Mouse (Mus musculus): ENCODE results near the gene Gnat1. TPM values are rescaled to one million over a fixed set of nuclear protein-coding genes. Genes with fewer than 3 reads are reported as not detected.

Gene Gnat1
- polyA plus RNA-seq, 1 experiment from 2014 or later, result 0.30 TPM

DNA sequence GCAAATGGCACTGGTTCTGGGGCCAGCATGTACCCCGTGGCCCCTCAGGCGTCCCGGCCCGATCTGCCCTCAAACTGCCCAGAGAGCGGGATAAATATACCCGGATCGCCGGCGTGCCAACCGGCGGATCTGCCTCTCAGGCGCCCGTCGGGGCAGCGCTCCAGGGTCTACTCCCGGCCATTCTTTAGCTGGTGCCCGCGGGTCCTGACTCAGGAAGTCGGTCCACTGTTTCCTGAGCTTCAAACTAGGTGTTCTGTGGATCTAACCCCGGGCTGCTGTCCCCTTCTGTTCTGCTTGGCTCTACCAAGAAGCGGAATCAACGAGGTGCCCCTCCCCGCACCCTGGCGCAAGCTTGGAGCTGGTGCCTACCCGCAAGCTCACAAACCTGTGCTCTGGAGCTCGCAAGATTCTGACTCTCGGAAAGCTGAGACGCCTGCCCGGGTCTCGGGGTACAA is 12.7 kb downstream of the Gnat1 start:
- peak; percentile 37 for ATAC-seq
- Histone ChIP-seq H3K9me3 (ENCODE audit: low read length) (no peaks in the 10 kb centered on the region), H3K9ac (replicated peaks; ENCODE audit: low read depth) (0 out of 2 replicates have a peak overlapping the region, but pooled peaks have one; percentile 5), H3K27me3 (replicated peaks; ENCODE audit: insufficient read depth, low read length) (no peaks in the 10 kb centered on the region), H3K27ac (ENCODE audit: low read length) (no peak overlapping the region), H3K4me1 (ENCODE audit: insufficient read depth, low read depth, low read length) (peaks cover 15% of the 10 kb centered on the region), H3K36me3 (ENCODE audit: insufficient read depth, low read length) (no peaks in the 10 kb centered on the region), H3K4me3 (ENCODE audit: low read depth, low read length) (peak overlapping the region; percentile 29), H3K4me2 (replicated peaks; ENCODE audit: low read depth, low read length) (peak overlapping the region; percentile 74)
- DNase-seq (ENCODE audit: low spot score), result no peak
- TF ChIP-seq EP300 (IDR thresholded peaks at IDR 0.05), result no peak
- no peak for TF ChIP-seq CTCF (IDR thresholded peaks at IDR 0.05)
- WGBS, result 0% methylated on average over 30 of the region's 30 CpGs

DNA sequence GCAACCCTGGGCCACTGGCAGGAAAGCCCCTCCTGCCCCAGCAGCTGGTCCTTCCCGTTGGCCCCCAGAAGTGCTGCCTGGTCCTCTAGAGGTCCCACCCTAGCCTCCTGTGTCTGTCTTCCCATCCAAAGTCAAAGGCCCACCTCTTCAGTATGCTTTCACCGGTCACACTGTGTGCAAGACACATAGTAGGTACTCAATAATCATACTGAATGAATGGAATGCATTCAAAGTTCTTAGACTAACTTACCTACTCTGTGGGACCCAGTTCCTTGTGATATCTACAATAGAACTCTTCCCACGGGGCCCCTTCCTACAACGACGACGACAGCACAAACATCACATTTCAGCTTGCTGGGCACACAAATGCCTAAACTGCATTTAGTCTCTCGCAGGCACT is 14.2 kb downstream of the Gnat1 start:
- H3K4me2 ChIP-seq (replicated peaks; ENCODE audit: low read depth, low read length), result no peak overlapping the region
- no peak overlapping the region for H3K9ac ChIP-seq (replicated peaks; ENCODE audit: low read depth)
- 81% methylated on average over 7 of the region's 7 CpGs for WGBS
- H3K9me3 ChIP-seq (ENCODE audit: low read length), result no peaks in the 10 kb centered on the region
- no peaks in the 10 kb centered on the region for H3K36me3 ChIP-seq (ENCODE audit: insufficient read depth, low read length)
- TF ChIP-seq CTCF (IDR thresholded peaks at IDR 0.05) (no peak), EP300 (IDR thresholded peaks at IDR 0.05) (no peak)
- H3K4me1 ChIP-seq (ENCODE audit: insufficient read depth, low read depth, low read length), result peaks cover 15% of the 10 kb centered on the region
- ATAC-seq, result no peak
- no peak for DNase-seq (ENCODE audit: low spot score)
- H3K27ac ChIP-seq (ENCODE audit: low read length), result no peak overlapping the region
- no peak overlapping the region for H3K4me3 ChIP-seq (ENCODE audit: low read depth, low read length)
- no peaks in the 10 kb centered on the region for H3K27me3 ChIP-seq (replicated peaks; ENCODE audit: insufficient read depth, low read length)

DNA sequence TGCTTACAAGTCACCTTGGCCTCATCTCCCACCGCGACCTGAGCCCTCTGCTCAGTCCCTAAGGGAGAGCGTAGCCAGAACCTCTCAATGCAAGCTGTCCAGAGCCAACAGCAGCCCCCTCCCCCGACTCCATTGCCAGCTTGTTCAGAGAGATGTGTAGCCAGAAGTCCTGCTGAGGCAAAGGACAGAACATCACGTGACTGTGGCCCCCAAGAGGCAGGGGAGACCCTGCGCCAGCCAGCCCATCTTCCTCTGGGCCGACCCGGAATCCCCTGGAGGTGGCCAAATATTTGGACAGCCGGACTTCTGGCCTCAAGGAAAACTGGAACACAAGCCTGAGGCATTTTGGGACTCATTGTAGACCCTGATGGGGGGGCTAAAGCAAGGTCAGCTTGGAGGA is 16.0 kb downstream of the Gnat1 start:
- Histone ChIP-seq H3K27me3 (replicated peaks; ENCODE audit: insufficient read depth, low read length) (no peaks in the 10 kb centered on the region), H3K36me3 (ENCODE audit: insufficient read depth, low read length) (no peaks in the 10 kb centered on the region), H3K4me2 (replicated peaks; ENCODE audit: low read depth, low read length) (no peak overlapping the region), H3K9me3 (ENCODE audit: low read length) (no peaks in the 10 kb centered on the region), H3K4me1 (ENCODE audit: insufficient read depth, low read depth, low read length) (peaks cover 15% of the 10 kb centered on the region), H3K4me3 (ENCODE audit: low read depth, low read length) (no peak overlapping the region), H3K27ac (ENCODE audit: low read length) (no peak overlapping the region), H3K9ac (replicated peaks; ENCODE audit: low read depth) (no peak overlapping the region)
- ATAC-seq, result no peak
- DNase-seq (ENCODE audit: low spot score), result no peak
- no peak for TF ChIP-seq CTCF (IDR thresholded peaks at IDR 0.05)
- no peak for TF ChIP-seq EP300 (IDR thresholded peaks at IDR 0.05)
- WGBS, result 62% methylated on average over 9 of the region's 9 CpGs

DNA sequence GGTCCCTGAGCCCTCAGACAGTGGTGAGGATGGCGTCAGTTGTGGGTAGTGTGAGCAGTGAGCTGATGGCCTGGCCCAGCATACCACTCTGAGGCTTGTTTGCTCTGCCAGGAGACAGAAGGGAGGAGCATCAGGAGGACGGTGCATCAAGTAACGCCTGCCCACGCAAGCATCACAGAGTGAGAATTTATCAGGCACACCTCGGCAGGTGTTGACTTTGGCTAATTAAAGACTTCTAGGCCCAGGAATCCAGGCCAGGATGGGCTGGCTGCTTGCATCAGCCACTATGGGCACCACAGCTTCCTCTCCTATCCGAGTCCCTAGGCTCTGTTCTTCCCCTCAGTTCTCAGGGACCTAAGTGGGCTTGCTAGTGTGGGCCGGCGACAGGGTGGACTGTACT is 17.2 kb downstream of the Gnat1 start:
- no peak for ATAC-seq
- H3K27ac ChIP-seq (ENCODE audit: low read length), result no peak overlapping the region
- H3K9ac ChIP-seq (replicated peaks; ENCODE audit: low read depth), result no peak overlapping the region
- no peak for DNase-seq (ENCODE audit: low spot score)
- H3K4me2 ChIP-seq (replicated peaks; ENCODE audit: low read depth, low read length), result no peak overlapping the region
- H3K27me3 ChIP-seq (replicated peaks; ENCODE audit: insufficient read depth, low read length), result no peaks in the 10 kb centered on the region
- no peak overlapping the region for H3K4me3 ChIP-seq (ENCODE audit: low read depth, low read length)
- H3K9me3 ChIP-seq (ENCODE audit: low read length), result no peaks in the 10 kb centered on the region
- 73% methylated on average over 8 of the region's 8 CpGs for WGBS
- peaks cover 13% of the 10 kb centered on the region for H3K4me1 ChIP-seq (ENCODE audit: insufficient read depth, low read depth, low read length)
- H3K36me3 ChIP-seq (ENCODE audit: insufficient read depth, low read length), result no peaks in the 10 kb centered on the region
- no peak for TF ChIP-seq CTCF (IDR thresholded peaks at IDR 0.05)
- no peak for TF ChIP-seq EP300 (IDR thresholded peaks at IDR 0.05)

DNA sequence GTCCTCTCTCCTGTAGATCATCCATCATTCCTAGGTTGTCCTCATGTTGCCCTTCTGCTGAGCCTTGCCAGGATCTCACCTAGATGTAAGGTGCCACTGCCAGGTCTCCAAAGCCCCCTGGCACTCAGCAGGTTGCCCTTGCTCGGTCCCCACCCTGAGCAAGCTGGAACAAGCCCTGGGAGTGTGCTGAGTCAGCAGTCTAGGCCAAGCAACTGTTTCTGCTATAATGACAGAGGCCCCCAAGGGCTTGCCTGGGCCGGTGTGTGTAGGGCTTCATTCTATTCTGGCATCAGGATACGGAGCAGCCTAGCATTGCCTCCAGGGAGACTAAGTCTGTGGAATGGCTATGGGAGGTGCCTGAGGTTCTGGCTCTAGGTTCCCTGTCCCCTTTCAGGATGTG is 18.7 kb downstream of the Gnat1 start:
- ATAC-seq (no peak), DNase-seq (ENCODE audit: low spot score) (no peak)
- no peaks in the 10 kb centered on the region for H3K9me3 ChIP-seq (ENCODE audit: low read length)
- H3K27me3 ChIP-seq (replicated peaks; ENCODE audit: insufficient read depth, low read length), result no peaks in the 10 kb centered on the region
- H3K36me3 ChIP-seq (ENCODE audit: insufficient read depth, low read length), result no peaks in the 10 kb centered on the region
- no peak overlapping the region for H3K4me3 ChIP-seq (ENCODE audit: low read depth, low read length)
- no peak overlapping the region for H3K27ac ChIP-seq (ENCODE audit: low read length)
- no peak overlapping the region for H3K9ac ChIP-seq (replicated peaks; ENCODE audit: low read depth)
- H3K4me2 ChIP-seq (replicated peaks; ENCODE audit: low read depth, low read length), result no peak overlapping the region
- no peaks in the 10 kb centered on the region for H3K4me1 ChIP-seq (ENCODE audit: insufficient read depth, low read depth, low read length)
- TF ChIP-seq CTCF (IDR thresholded peaks at IDR 0.05) (no peak), EP300 (IDR thresholded peaks at IDR 0.05) (no peak)
- 70% methylated on average over 3 of the region's 3 CpGs for WGBS

DNA sequence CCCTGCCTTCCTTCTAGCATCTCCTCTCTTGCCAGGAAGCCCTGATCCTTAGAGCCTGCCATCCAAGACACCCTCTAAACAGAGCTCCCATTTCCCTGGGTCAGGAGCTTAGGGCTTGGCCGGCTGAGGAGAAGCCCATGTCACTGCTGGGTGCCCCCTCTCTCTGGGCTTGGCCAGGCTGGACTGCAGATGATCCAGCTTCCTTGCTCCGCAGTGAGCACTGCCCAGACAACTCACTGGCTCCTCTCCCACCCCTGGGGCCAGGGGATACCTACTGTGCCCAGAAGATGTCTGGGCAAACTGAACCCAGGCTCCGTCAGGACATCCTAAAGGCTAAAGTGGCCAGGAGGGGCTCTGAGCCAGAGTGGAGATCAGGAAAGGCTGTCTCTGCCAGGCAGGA is 19.6 kb downstream of the Gnat1 start:
- no peak for TF ChIP-seq EP300 (IDR thresholded peaks at IDR 0.05)
- no peak for TF ChIP-seq CTCF (IDR thresholded peaks at IDR 0.05)
- no peaks in the 10 kb centered on the region for H3K36me3 ChIP-seq (ENCODE audit: insufficient read depth, low read length)
- no peaks in the 10 kb centered on the region for H3K4me1 ChIP-seq (ENCODE audit: insufficient read depth, low read depth, low read length)
- ATAC-seq, result no peak
- no peak for DNase-seq (ENCODE audit: low spot score)
- no peak overlapping the region for H3K27ac ChIP-seq (ENCODE audit: low read length)
- no peaks in the 10 kb centered on the region for H3K27me3 ChIP-seq (replicated peaks; ENCODE audit: insufficient read depth, low read length)
- no peak overlapping the region for H3K4me2 ChIP-seq (replicated peaks; ENCODE audit: low read depth, low read length)
- H3K9ac ChIP-seq (replicated peaks; ENCODE audit: low read depth), result no peak overlapping the region
- 84% methylated on average over 3 of the region's 3 CpGs for WGBS
- H3K9me3 ChIP-seq (ENCODE audit: low read length), result no peaks in the 10 kb centered on the region
- H3K4me3 ChIP-seq (ENCODE audit: low read depth, low read length), result no peak overlapping the region

- Histone ChIP-seq H3K36me3 (ENCODE audit: insufficient read depth, low read length) (no peaks in the 10 kb centered on the region), H3K9ac (replicated peaks; ENCODE audit: low read depth) (no peak overlapping the region), H3K4me3 (ENCODE audit: low read depth, low read length) (no peak overlapping the region), H3K9me3 (ENCODE audit: low read length) (no peaks in the 10 kb centered on the region), H3K27ac (ENCODE audit: low read length) (no peak overlapping the region), H3K27me3 (replicated peaks; ENCODE audit: insufficient read depth, low read length) (no peaks in the 10 kb centered on the region), H3K4me2 (replicated peaks; ENCODE audit: low read depth, low read length) (no peak overlapping the region), H3K4me1 (ENCODE audit: insufficient read depth, low read depth, low read length) (no peaks in the 10 kb centered on the region)
- TF ChIP-seq EP300 (IDR thresholded peaks at IDR 0.05) (no peak), CTCF (IDR thresholded peaks at IDR 0.05) (no peak)
- whole genome bisulfite sequencing, result 55% methylated on average over 10 of the region's 10 CpGs
- DNase-seq (ENCODE audit: low spot score), result no peak
- no peak for ATAC-seq
Observed at GRCm38 (mm10) chr9:107659551-107659950, 20.0 kb downstream of the Gnat1 start.
